Mouse (Mus musculus) v-Abl transformed pro-B cells (cell line): ENCODE data around the gene Mecr.

Source experiments
- in situ Hi-C, 2 experiments: fragments of 400-800 bp; cut with MboI; formaldehyde crosslinking; loops; one replicate each; pipeline ENCODE4 v1.15.1; 2025; ENCODE audit not compliant: unreplicated experiment in 2 of 2

The Mecr gene

GRCm38 (mm10) chr4:131833971-131834609 lies 9.2 kb upstream of the Mecr start:
- in situ Hi-C loops = loop anchor here in 1 of 2 experiments (10.0 kb wide), 1 partner anchor 1049 kb away; no protein-coding TSS in a partner anchor

DNA sequence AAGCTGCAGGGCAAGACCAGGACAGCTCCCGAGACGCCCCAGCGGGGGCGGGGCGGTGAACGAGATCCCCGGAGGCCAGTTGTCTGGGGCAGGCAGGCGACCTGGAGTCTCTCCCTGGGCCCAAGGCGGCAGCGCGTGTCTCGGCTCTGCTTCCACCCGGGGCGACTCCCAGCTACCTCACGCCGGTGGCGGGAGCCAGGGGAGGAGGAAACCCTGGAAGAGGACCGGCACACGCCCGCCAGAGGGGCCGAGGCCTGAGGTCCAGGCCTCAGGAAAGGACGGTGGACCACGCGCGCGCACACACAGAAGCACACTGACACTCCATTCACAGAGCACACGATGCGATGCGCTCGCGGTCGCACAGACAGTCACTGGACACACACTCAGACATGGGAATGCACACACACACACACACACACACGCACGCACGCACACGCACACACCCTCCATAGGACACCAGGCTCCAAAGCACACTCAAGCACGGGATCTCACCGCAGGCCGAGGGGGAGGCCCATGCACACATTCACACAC lies 6.9 kb upstream of the Mecr start:
- in situ Hi-C loops = loop anchor here (5.0 to 10.0 kb wide), 4 partner anchors 874 to 1052 kb away; no protein-coding TSS in a partner anchor

GRCm38 (mm10) chr4:131836891-131837491 lies 6.3 kb upstream of the Mecr start:
- in situ Hi-C loops = loop anchor here (5.0 to 10.0 kb wide), 4 partner anchors 875 to 1052 kb away; no protein-coding TSS in a partner anchor

DNA sequence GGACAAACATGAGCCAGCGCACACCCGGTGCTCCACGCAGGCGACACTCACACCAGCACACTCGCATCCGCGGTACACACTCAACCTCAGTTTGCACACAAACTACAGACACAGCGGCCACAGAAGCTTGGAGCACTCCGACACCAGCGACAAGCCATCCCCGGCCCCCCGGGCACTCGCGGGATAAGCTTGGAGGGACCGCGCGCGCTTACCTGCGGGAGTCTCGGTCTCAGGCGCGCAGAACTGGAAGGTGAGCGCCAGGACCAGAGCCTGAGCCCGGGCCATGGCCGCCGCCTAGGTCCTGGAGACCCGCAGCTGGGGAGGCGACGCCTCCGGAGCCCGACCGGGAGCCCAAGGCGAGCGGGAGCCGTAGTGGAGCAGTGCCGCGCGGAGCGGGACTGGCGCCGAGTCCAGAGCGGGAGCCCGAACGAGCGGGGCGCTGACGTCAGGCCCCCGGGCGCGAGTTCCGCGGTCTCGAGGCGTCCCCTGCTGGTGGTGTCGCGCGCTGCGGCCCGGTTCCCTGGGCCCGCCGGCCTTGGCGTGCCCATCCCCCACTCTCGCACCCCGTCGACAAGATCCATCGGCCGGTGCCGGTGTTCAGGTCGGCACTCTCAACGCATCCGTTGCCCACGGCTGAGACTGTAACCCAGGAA lies 5.3 kb upstream of the Mecr start, which contains the start of gene Ptpru:
TSS of gene Ptpru (minus strand) at position 417 of the 653 bp plus-strand sequence.
- in situ Hi-C loops = loop anchor here (5.0 to 10.0 kb wide), 4 partner anchors 876 to 1053 kb away; no protein-coding TSS in a partner anchor

DNA sequence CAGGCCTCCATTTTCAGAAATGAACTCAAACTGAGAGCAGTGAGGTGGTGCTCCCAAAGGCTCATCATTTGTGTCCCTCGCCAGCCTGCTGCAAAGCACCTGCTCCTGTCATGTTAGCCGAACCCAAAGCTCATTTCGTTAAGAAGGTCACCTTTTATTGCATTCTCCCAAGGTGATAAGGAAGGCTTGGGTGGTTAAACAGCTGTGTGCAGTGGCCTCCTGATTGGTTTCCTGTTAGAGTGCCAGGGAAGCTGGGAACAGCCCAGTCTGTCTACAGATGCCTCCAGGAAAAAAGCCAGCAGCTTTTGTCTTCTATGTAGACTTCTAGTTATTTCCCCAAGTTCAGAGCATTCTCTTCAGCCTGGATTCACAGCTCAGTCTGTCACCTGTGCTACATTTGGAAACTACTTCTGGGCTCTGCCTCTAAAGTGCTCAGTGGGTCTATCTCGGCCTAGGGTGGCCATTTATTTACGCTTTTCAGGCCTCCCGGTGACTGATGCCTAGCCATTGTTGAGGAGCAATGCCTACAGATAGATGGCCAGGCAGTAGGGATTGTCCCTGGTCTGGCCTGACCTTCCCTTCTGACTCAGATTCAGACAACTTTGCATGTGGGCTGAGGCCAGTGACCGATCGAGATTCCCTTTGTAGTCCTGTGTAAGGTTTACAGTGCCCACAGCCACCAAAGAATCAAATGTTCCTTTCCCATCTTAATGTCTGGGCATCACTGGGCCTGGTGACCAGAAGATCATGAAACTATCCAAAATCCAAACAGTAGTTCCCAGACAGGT lies 2.9 kb downstream of the Mecr start:
- in situ Hi-C loops = no loop called here

DNA sequence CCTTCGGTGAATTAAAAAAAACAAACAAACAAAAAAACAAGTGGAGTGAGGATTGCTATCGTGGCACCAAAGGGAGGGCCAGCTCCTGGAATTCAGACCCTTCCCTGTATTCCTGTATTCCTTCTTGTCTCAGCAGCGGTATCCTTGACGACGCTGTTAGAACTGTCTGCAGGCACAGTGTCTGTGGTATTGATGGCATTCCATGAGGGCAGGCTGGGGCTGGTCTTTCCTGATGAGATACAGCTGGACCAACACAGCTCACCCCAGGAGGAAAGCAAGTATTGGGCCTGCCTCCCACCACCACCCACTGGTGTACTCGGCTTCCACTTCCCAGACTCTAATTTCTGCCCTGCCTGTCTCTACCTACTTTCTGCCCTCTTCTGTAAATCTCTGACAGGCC lies 4.8 kb downstream of the Mecr start:
- in situ Hi-C loops = no loop called here

DNA sequence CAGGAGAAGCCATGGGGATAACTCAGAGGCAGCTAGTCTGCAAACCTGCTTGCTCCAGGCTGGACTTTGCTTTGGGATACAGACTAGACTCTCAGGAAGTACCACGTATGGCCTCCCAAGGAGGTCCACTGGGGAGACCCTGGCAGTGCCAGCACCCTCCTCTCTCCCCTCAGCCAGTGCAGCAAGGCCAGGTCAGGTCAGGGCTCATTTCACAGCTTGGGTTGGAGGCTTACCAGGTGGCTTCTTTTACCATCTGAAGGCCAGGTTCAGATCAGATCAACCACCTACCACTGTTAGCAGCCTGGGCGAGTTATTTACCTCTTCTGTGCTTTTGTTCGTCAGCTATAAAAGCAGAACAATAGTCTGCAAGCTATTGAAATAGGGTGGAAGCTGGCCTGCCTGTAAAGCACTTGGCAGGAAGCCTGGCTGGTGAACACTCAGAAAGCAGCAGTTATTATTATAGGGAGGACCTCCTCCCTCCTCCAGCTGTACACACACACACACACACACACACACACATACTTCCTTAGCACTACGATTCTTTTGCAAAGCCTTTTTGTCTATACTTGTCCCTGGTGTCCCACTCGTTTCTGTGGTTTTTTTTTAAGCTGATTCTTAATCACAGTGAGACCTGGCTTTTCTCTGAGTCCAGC lies 6.8 kb downstream of the Mecr start:
- in situ Hi-C loops = loop anchor here in 1 of 2 experiments (5.0 kb wide), 1 partner anchor 232 kb away; no protein-coding TSS in a partner anchor

GRCm38 (mm10) chr4:131854950-131855349 lies 11.7 kb downstream of the Mecr start:
- in situ Hi-C loops = loop anchor here in 1 of 2 experiments (5.0 kb wide), 2 partner anchors 127 to 227 kb away; no protein-coding TSS in a partner anchor

DNA sequence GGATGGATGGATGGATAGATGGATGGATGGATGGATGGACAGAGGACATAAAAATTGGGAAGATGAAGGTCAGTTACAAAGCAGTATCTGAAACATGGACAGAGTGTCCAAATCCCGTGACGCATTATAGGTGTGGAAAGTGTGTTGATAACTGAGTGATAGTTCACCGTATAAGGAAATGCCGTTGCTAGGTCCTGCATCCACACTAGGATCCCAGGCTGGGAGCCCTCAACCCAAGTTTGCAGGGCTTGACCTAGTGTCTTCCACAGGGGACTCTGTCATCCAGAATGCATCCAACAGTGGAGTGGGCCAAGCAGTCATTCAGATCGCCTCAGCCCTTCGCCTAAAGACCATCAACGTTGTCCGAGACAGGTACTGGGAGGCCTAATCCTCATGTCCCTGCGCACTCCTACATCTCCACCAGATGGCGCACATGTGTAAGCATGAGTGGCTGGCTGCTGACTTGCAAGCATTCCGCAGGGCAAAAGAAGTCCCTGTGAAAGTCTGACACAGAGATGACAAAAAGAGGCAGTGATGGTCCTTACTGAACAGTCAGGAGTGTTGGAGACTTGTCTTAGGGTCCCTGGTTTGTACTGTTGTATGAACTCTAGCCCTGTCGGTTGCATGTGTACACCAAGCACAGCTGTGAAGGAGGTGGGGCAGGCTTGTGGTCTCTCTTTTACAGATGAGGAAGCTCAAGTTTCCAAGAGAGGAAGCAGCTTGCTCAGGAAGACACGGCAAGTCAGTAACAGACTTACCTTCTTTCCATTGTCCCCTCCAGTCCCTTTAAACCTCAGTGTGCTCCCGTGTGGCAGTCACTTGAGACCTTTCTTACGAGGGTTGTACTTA lies 17.4 kb downstream of the Mecr start:
- in situ Hi-C loops = no loop called here

- in situ Hi-C loops = no loop called here
Measured at GRCm38 (mm10) chr4:131861341-131861739, 18.1 kb downstream of the Mecr start.

DNA sequence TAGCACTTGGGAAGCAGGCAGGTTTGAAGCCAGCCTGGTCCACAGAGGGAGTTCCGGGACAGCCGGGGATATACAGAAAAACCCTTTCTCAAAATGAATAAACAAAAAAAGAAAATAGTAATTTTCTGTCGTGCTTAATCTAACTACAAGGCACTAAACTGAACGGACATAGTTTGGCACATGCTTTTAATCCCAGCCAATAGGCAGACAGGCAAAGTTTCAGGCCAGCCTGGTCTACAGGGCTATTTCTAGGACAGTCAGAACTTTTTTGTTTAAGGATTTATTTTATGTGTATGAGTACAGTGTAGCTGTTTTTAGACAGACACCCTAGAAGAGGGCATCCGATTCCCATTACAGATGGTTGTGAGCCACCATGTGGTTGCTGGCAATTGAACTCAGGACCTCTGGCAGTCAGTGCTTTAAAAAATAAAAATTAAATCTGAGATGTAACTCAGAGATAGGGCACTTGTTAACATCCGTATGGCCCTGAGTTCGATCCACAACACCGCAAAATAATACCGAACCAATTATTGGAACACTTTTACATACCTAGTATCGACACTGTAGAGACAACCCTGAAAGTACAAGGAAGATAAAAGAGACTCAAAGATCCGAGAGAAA lies 29.5 kb downstream of the Mecr start:
- in situ Hi-C loops = no loop called here

DNA sequence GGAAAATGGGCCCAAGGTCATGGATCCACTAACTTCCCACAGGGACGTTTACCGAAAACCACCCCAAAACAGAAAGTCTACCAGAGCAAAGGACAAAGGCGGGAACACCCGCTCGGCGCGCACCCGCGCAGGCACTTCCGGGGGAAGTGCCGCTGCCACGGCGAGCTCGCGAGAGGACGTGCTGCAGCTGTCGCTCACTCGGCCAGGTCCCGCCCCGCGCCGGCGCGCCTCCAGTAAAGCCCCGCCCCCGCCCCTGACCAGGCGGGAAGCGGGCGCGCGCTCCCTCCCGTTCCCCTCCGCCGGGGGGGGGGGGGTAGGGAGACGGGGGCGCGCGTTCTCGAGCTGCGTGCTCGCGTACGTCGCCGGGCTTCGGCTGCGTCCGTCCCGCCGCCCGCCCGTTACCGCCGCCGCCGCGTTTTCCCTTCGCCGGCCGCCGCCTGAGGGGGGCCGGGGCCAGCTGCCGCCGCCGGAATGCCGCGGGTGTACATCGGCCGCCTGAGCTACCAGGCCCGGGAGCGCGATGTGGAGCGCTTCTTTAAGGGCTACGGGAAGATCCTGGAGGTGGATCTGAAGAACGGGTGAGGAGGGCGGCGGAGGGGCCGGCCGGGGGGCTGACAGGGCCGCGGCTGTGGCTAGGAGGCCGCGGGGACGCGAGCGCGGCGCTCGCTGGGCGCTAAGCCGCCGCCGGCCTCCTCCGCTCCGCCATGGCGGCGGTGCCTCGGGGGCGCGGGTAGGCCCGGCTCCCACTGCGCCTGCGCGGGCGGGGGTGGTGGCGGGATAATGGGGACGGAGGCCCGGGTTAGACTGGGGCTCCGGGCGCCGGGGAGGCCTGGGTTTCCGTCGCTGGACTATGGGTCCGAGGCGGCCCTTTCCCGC lies 30.3 kb downstream of the Mecr start, which contains the start of gene Srsf4:
TSS of gene Srsf4 (plus strand) at position 325 of the 876 bp plus-strand sequence.
- in situ Hi-C loops = no loop called here

DNA sequence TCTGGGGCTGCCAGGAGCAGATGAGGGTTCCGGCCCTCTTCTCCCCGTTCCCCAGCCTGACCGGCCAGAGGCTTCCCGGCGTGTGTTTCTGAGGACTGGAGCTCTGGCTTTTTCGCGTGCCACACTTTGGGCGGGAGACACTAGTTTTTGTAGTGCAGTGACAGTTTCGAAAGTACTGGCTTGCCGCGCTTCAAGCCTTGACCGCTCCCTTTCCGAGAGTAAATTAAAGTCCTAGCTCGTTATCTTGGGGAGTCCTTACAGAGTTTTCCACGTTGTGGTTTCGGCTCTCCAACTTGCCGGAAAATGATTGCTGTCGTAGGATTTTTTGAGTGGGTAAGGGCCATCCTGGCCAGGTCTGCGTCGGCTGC lies 30.9 kb downstream of the Mecr start:
- in situ Hi-C loops = no loop called here

GRCm38 (mm10) chr4:131874567-131874966 lies 31.3 kb downstream of the Mecr start:
- in situ Hi-C loops = no loop called here

DNA sequence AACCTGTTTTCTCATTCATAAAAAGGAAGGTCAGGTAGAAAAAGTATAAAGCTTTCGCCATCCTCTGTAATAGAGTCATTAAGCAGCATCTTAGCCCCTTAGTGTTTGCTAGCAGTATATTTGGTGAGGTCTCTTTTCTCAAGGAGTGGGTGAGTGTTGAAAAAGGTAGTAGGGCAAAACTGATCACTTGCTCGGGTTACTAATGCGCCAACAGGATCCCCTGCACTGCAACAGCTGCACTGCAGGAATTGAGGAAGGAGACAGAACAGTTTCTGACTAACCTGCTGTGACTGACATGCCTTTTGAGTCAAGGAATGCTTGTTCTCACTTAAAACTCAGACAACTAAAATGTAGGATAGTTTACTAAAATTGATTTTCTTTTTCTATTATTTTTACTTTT lies 32.0 kb downstream of the Mecr start:
- in situ Hi-C loops = no loop called here

DNA sequence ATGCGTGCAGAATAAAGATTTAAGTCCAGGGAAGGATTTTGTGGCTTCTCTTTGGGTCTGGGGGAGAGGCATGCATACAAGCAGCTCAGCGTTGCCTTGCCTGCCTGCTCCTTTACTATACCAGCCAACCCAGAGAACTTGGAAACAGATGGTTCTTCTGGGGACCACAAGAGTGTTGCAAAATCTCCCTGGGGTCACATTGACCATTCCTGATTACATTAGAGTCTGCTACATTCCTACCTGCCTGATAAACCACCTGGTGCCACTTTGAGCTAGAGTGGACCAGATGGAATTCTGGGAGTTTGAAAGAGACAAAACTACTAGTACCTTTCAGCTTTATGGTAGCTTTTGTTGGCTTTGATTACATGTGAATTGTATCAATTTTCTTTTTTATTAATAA lies 33.6 kb downstream of the Mecr start:
- in situ Hi-C loops = no loop called here

DNA sequence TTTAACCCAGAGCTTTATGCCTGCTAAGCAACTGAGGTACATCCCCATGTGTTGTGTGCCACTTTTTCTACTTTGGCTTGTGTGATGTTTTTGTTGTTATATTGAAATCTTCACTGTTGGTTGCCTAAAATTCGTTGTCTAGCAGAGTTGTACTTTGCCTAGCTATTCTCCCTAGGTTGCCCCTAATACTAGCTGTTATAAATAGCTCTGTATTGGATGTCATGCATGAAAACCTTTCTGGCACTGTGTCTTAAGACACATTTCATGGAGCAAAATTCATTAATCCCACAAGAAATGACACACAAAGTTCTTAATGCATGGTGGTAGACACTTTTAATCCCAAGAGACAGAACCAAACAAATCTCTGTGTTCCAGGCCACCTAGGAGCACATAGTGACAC lies 36.4 kb downstream of the Mecr start:
- in situ Hi-C loops = no loop called here

- in situ Hi-C loops = no loop called here
Measured at GRCm38 (mm10) chr4:131881306-131881705, 38.0 kb downstream of the Mecr start.
